Mouse (Mus musculus) thymus, adult 2 months (tissue): Measurements from ENCODE around the gene Pex11a.

Experiments used
- CTCF ChIP-seq: fragments of 200-500 bp; IDR thresholded peaks from 2 replicates; pipeline ENCODE4 v1.5.1; 2012; ENCODE audit warnings: mild to moderate bottlenecking, control low read depth, low read length, moderate library complexity, borderline replicate concordance; ENCODE audit not compliant: control insufficient read depth, poor library complexity, insufficient read depth; ENCODE audit errors: extremely low read depth
- POLR2A ChIP-seq: fragments of 200-500 bp; IDR thresholded peaks from 2 replicates; pipeline ENCODE4 v1.6.1; 2012; ENCODE audit warnings: mild to moderate bottlenecking, low read length, control low read depth, moderate library complexity; ENCODE audit not compliant: control insufficient read depth, poor library complexity, insufficient read depth; ENCODE audit errors: extremely low read depth

- TF ChIP-seq CTCF (no peak), POLR2A (no peak)
These were observed 13.4 kb upstream of the Pex11a start for GRCm38 (mm10) chr7:79756334-79756733.
